Mouse (Mus musculus): ENCODE data around the gene Tnfsf4.

Gene Tnfsf4

DNA sequence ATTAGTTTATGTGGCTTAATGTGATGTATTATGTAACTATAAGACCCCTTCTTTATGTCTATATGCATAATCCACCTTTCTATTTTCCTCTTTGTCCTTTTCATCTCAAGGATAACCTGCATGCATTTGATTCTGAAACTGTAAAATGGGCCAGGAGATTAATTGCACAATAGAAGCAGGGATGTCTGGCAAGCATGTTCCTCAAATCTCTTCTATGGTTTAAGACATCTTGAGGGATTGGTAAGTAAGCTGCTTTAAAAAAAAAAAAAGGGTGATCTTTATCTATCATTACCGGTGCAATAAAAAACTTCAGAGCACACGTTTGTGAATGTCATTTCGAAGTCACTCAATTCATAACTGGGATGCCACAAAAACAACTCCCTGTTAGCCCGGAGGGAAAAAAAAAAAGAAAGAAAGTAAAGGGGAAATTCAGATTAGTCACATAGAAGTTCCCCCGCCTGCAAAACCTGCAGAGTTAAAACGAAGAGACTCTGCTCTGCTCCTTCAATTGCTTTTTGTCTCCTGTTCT is at the start of gene Tnfsf4:
TSS of gene Tnfsf4 (plus strand) at position 479 of the 529 bp plus-strand sequence.
- DNase-seq (ENCODE audit: low read depth, low spot score) = no peak

DNA sequence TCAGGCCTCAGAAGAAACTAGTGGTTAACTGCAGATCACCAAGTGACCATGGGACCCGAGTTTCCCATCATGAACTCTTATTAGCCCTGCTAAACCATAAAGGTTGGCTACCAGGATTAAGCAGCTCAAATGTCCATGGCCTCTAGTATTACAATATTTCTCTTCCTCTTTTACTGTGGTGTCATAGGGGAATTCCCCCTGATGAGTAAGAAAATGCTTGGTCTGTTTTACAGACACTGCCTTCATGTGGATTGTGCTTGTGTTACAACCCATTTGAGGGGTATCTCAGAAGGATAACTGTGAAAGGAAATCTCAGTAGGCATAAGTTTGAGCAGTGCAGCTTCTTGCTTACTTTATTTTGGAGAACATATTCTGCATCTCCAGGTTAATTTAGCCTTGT is 44.2 kb upstream of the Tnfsf4 start:
- no peak for DNase-seq (ENCODE audit: low read depth, low spot score)

DNA sequence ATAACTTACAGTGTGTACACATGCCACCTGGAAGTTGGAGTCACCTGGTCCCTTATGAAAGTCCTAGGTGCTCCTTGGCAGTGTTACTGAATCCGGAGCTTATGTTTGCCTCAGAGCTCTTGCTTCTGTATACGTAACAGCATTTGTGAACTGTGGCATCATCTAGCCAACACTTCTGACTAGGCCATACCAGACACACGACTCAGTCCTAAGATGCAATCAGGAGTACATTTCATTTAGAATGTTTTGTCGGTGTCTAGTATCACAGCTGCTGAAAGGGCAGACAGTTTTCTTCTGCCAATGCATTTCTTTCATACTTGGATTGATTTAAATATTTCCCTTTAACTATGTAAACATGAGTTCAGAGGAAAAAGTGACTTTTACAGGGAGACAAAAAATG is 30.2 kb upstream of the Tnfsf4 start:
- no peak for DNase-seq (ENCODE audit: low read depth, low spot score)

DNA sequence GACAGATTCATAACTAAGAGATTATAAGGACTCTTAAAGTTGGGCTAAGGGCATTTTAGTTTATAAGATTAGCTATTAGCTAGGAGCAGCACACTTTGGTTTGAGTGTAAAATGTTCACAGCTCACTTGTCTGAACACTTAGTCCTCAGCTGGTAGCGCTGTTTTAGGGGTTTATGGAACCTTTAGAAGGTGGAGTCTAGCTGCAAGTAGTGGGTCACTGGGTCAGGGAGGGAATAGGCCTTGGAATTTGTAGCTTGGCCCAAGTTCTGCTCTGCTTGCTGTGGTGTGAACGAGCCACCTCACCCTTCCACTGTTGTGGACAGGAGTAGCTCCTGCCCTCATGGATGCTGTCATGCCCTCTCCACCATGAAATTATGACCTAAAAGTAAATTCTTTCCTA is 23.3 kb upstream of the Tnfsf4 start:
- no peak for DNase-seq (ENCODE audit: low read depth, low spot score)

DNA sequence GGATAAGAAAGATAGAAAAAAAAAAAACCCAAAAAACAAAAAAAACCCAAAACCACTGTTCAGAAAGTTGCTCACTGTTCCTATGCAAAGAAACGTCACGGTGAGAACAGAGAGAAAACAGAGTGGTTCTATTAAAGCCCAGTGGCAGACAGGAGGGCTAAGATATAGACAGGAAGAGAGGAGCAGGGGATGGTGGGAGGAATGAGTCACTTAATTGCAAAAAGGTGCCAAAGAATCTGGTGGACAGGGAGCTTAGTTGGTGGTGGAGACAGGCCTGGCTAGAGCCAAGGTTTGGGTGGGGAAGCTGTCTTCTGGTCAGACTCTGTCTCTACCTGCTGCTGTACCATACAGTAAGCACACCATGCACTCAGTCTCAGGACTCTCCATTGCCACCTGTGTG is 19.3 kb upstream of the Tnfsf4 start:
- DNase-seq (ENCODE audit: low read depth, low spot score) = no peak

DNA sequence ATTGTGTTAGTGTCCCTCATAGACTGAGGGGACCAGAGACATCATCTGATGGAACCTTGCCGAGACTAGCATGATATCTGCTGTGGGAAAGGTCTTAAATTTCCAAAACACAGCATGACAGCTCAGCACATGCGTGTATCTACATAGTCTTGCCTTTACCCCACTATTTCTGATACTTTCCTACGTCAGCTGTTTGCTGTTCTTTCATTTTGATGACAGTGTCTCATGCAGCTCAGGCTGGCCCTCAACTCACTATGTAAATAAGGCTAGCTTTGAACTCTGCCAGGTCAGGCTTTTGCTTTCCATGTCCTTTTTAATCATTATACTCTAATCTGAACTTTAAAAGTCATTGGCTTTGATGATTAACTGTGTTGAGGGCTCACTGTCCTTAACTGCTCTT is 16.6 kb upstream of the Tnfsf4 start:
- DNase-seq (ENCODE audit: low read depth, low spot score) = no peak

DNA sequence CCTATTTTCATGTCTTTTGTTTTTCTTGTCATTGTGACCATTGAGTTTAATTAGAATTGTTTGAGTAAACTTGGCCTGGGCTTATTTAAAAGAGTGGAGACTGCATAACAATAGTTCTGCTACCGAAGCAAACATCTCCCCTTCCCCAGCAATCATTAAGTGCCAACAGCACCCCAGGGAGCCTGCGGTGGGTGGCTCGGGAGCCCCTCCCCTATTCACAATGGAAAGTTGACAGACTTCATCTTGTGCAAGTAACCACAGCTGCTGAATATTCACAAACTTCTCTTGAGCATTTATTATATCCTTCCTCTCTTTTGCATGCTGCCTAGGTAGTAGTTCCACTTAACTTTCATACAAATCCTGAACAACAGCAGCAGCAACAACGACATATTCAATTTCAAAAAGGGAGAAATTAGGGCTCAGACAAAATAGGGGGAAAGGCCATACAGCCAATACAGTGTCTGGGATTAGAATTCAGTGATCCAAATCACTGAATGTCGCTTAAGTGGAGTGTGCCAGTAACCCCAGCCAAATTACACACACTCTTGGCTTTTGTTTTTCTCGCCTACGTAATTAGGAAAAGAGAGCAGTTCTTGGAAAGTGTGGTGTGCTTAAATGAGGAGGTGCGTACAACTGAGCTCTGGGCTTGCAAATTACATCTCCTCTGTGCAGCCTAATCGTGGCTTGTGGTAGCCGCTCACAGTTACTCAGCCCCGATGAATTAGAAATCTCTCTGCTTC is 15.4 kb upstream of the Tnfsf4 start:
- DNase-seq (ENCODE audit: low read depth, low spot score) = peak; percentile 18

DNA sequence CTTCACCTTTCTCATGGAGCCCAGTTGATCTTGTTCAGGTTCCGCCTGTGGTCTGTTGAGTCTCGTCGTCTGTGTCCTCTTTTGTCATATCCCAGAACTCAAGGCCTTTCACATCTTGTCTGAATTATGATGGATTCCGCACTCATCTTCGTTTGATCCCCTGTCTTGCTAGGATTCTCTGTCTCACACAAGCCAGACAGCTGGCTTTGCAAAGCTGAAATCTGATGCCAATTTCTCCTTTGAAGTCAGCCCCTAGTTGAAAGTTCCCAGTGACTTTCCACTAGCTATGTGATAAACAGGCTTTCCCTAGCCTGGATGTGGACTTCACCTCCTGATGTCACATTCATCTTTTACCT is 14.8 kb upstream of the Tnfsf4 start:
- DNase-seq (ENCODE audit: low read depth, low spot score) = no peak

DNA sequence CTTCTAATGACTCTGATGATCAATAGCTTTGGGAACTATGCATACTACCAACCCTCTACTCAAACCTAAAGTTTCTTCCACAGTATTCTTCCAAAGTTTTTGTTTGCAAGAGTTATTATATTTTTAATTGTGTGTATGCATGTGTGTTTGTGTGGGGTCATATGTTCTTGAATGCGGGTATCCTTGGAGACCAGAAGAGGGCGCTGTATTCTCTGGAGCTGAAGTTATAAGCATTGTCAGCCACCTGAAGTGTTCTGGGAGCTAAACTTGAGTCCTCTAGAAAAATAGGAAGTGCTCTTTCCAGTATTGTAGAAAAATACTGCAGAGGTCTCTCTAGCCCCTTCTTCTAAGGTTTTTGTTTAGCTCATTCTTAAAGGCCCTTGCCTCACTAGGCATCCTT is 5.1 kb upstream of the Tnfsf4 start:
- peak; percentile 42 for DNase-seq (ENCODE audit: low read depth, low spot score)

DNA sequence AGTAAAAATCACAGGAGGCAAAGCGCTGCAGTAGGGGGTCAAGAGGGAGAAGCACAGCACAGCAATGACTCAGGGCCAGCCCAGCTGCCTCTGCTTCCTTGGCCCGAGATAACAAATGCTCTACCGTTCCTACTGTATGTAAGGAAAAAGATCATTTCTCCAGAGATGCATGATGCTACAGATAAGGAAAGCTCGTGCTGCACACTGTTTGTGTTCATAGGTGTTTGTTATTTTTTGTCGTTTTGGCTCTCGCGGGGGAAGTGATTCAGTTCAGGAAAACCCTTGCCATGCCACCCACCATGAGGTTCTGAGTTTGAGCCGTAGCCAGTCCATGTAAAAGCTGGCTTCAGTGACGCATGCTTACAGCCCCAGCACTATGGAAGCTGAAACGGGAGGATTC is 2.3 kb upstream of the Tnfsf4 start:
- DNase-seq (ENCODE audit: low read depth, low spot score) = no peak

DNA sequence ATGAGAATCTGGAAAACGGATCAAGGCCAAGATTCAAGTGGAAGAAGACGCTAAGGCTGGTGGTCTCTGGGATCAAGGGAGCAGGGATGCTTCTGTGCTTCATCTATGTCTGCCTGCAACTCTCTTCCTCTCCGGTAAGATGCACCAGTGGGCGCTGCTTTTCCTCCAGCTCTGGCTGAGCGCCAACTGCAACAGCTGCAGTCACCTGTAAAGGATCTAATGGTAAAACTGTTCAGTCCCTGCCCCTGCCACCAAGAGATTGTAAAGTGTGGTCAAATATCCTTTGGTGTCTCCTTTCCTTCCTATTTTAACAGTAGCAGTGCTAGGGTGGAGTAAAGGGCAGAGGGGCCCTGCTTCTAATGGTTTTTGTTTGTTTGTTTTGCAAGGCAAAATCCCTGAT is 401 bp downstream of the Tnfsf4 start:
- DNase-seq (ENCODE audit: low read depth, low spot score) = no peak

DNA sequence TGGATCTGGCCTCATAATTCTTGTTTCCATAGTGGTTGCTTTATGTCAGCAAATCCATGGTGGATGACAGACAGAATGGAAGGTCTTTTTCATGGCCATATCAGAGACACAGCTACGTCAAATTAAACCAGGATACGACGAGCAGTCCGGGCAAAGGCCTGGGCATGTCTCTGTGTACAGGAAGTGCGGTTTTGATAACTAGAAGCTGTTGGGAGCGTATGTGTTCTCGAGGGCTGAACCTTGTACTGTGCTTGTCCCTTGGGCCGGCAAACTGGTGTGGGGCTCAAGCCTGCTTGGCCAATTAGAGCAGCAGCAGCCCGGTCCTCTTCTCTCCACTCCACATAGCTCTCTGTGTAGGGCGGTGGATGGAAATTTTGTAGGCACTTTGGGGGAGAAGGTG is 1.1 kb downstream of the Tnfsf4 start:
- DNase-seq (ENCODE audit: low read depth, low spot score) = no peak

DNA sequence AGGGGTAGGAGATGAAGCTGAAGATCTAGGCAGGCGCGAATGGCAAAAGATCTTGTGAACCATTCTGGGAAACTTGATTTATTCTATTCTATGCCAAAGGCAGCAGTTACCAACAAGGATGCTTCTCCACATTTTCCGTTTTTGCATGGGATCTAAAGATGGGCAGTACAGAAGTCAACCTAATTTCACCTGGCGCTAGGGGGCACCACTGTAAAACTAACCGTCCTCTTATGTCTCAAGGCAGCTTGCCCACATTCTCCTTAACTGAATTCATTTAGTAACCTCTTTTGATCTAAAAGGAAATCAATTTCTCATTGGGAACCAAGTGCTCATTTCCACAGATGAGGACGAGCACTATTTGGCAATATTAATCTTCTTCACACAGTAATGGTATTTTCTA is 4.9 kb downstream of the Tnfsf4 start:
- peak; percentile 47 for DNase-seq (ENCODE audit: low read depth, low spot score)

DNA sequence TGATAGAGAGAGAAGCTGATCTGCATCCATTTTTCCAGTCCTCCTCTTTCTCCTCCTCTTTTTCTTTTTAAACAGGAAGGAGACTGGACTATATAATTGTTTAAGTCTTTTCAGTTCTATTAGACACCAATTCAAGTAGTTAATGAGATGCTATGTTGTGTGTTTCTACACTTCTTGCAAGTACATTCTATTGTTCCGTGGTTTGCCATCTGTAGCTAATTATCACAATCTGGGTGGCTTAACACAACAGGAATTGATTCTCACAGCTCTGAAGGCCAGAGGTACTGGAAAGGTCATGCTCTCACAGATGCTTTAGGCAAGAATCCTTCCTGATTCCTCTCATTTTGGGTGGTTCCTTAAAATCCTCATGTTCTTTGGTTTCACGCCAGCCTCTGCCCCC is 7.9 kb downstream of the Tnfsf4 start:
- DNase-seq (ENCODE audit: low read depth, low spot score) = no peak

DNA sequence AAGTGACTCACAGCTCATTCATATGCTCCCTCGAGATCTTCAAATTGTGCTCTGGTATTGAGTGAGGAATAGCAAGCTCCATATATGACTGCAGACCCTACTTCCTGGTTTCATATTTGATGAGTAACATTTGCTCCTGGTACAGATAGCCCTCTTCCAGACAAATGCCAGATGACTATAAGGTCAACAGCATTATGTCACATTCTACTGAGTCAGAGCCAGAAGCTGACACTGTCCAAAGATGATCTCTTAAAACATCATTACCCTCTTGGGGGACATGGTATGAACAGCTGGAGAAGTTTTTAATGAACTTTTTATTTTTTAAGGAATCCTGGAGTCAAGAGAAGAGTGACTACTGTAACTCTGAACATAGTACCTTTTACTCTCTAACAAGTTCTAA is 11.3 kb downstream of the Tnfsf4 start:
- no peak for DNase-seq (ENCODE audit: low read depth, low spot score)

DNA sequence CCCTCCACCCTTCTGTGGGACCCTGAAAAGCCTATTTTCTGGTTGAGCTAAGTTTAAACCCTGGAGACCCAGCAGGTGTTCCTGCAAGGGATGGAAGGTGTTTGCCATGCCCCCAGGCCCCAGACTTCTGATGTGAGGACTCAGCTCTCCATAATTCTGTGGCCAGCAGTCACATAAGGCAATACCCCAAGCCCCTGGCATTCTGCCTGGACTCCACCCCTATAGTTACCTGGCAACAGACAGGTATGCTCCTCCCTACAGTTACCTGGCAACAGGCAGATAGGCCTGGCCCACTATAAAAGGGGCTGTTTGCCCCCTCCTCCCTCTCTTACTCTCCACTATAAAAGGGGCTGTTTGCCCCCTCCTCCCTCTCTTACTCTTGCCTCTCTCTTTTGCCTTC is 24.7 kb downstream of the Tnfsf4 start:
- DNase-seq (ENCODE audit: low read depth, low spot score) = no peak

DNA sequence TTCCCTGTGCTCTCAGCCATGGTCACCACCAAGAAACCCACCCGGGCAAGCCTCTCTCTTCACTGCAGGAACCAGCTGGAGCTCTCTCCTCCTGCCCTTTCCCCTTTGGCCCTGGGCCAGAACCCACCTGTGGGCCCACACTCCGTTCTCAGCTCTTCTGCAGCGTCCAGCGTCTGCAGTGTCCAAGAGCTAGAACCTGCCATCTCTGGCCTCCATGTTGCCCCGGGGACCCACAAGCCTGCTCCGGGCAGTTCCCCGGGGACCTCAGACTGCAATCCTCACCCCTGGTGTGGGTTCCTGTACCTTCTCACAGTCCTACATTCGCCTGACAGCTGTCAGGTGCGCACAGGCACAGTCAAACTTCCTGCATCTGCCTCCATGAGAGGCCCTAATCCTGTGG is 25.4 kb downstream of the Tnfsf4 start:
- no peak for DNase-seq (ENCODE audit: low read depth, low spot score)

DNA sequence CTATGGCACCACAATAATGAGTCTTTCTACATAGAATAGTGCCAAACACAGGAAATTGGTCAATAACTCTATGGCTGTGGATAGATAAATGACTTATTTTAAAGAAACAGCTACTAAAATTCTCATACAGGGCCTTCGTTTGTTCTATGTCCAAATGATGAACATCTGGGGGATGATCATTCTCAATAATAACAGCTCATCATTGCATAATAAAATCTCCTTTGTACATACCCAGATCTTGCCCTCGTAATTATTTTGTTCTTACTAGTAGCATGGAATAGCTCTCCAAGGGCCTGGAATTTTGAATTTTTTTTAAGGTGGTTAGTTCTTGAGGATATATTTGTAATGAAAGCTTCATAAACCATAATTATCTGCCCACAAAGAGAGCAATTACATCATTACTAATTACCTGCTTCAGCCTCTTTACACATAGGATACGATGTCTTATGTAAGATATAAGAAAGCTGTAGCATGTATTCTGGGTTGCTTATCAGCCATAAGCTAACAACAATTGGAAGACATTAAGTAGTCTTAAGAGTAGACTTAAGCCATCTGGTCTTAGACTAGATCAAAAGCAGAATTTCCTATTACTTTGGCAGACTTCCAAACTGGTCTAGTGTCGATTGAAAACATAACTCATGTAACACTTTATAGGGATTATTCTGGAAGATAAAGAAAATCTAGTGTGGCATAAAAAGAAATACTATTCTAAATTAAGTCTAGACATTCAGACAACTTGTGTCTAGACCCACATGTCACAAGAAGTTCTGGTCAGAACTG is 31.3 kb downstream of the Tnfsf4 start:
- DNase-seq (ENCODE audit: low read depth, low spot score) = no peak

DNA sequence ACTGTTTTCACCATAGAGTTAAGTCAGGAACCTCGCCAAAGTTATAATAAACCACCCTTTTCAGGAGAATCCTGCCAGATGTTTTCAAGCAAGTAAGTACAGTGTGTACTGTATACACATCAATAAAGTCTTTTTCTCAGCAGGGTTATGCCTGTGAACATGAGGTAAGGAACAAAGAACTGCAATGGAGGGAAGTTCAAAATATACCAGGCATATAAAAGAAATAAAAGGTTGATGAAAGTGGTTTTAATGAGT is 31.8 kb downstream of the Tnfsf4 start:
- no peak for DNase-seq (ENCODE audit: low read depth, low spot score)

DNA sequence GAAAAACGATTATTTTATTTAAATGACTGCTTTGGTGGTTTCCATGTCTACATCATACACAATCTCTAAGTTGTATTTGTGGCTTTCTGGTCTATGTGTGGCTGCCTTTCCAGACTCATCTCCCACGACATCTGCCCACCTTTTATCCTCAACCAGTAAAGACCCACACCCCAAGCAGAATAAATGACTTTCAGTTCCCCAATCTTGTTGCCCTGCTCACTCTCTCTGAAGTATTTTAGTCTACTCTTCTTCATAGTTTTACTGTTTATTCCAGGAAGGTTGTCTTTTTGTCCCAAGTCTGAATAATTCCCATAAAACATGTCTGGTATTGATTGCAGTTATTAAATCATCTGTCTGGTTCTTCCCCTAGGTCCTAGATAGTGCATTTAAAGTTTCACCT is 40.6 kb downstream of the Tnfsf4 start:
- DNase-seq (ENCODE audit: low read depth, low spot score) = no peak

DNA sequence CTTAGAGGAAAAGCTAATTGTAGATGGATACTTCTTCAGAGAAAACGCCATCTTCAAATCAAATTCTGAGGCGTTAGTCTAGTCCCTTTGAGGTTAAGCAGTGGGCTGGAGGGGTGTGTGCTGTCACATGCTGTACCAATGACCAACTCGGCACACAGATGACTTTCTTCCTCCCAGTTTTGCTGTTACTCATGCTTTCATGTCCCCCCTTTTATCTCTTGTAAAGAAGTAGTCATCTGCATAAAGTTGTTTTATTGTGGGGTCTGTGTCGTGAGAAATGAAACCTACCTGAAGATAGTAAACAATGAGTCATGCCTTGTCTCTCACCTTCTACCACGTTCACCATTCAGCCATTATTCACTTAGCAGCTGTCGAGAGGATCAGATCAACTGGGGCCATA is 41.3 kb downstream of the Tnfsf4 start:
- no peak for DNase-seq (ENCODE audit: low read depth, low spot score)

DNA sequence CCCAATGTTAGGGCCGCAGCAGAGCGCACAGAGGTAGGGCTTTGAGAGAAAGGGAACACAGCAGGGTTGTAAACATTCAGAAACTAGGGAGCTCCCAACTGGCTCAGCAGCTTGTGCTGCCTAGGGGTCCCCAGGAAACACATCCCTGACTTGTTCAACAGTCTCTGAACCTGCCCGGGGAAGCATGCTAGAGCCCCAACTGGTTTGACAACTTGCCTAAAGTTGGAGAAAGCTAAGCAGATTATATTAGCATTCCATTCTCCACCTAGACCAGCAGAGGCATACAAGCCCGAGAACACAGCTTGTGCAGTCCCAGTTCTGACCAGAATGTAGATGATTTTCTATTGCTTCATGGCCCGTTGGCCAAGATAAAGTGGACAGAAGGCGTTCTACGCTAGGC is 49.6 kb downstream of the Tnfsf4 start:
- peak; percentile 68 for DNase-seq (ENCODE audit: low read depth, low spot score)

DNA sequence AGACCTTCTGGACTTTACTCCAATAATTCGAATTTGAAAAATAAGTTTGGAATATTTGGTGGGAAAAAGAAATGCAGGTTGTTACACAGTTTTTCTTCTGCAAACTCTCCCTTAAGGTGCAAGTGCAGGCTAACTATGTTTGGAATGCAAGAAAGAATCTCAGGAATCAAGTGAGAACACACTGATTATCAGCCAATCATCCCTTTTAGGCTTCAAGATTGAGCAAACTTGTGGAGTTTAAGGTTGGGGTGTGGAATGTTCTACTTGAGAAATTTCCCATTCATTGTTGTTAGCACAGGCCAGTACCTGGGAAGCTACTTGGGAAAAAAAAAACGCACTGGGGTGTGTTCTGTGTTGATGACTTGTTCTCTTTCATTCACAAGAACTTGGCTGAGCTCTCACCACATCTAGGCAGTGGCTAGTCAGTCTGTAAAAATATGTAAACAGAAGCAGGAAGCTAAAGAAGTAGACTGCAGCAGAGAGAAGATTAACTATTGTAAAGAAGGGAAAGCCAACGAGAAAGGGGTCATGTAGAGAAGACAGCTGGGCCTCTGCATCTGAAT is 56.6 kb downstream of the Tnfsf4 start:
- DNase-seq (ENCODE audit: low read depth, low spot score) = peak; percentile 50

Measured in R1 (cell line).